Mouse (Mus musculus) forebrain, embryonic 13.5 days (tissue): ENCODE data around the gene Jph4. TPM values are rescaled to one million over a fixed set of nuclear protein-coding genes. Genes with fewer than 3 reads are reported as not detected.

Experiments
- ATAC-seq: fragments of 200-750 bp; cut with Nextera tagmentation; 2 replicates; pipeline ENCODE4 v1.8.0; 2017
- H3K27ac ChIP-seq: fragments of 300-500 bp; sonication (generic); 2 replicates; pipeline ENCODE4 v1.5.1; 2015; ENCODE audit warnings: inconsistent platforms, mild to moderate bottlenecking, moderate library complexity
- H3K27me3 ChIP-seq: fragments of 300-500 bp; sonication (generic); 2 replicates; pipeline ENCODE4 v1.6.1; 2015; ENCODE audit warnings: mild to moderate bottlenecking, inconsistent platforms
- H3K36me3 ChIP-seq: fragments of 300-500 bp; sonication (generic); 2 replicates; pipeline ENCODE4 v1.6.1; 2015; ENCODE audit warnings: mild to moderate bottlenecking, inconsistent platforms; ENCODE audit not compliant: poor library complexity, severe bottlenecking
- H3K4me1 ChIP-seq: fragments of 300-500 bp; sonication (generic); 2 replicates; pipeline ENCODE4 v1.6.1; 2015; ENCODE audit warnings: inconsistent platforms
- H3K4me2 ChIP-seq: fragments of 300-500 bp; sonication (generic); 2 replicates; pipeline ENCODE4 v1.6.1; 2015; ENCODE audit warnings: inconsistent platforms, mild to moderate bottlenecking, moderate library complexity
- H3K4me3 ChIP-seq: fragments of 300-500 bp; sonication (generic); 2 replicates; pipeline ENCODE4 v1.5.1; 2015; ENCODE audit warnings: mild to moderate bottlenecking, inconsistent platforms
- H3K9ac ChIP-seq: fragments of 300-500 bp; sonication (generic); 2 replicates; pipeline ENCODE4 v1.6.1; 2015; ENCODE audit warnings: mild to moderate bottlenecking, inconsistent platforms
- H3K9me3 ChIP-seq: fragments of 300-500 bp; sonication (generic); replicated peaks from 2 replicates; pipeline ENCODE4 v1.6.1; 2016; ENCODE audit warnings: inconsistent platforms
- WGBS: fragments of 180-500 bp; shearing (Covaris S2); methylation state at CpG from one replicate; pipeline ENCODE4 v1.1.7; 2015; 5-methylcytosine and 5-hydroxymethylcytosine counted together
- polyA plus RNA-seq: library from polyadenylated mRNA; unstranded; fragments of >200 nt; fragmentation: Nextera tagmentation; extraction: Ambion mirVana; gene quantifications from 2 replicates; pipeline ENCODE4 v1.2.1, GENCODE M21; 2015

The Jph4 gene
- polyA plus RNA-seq, 1 experiment from 2014 or later: 17.7 TPM

DNA sequence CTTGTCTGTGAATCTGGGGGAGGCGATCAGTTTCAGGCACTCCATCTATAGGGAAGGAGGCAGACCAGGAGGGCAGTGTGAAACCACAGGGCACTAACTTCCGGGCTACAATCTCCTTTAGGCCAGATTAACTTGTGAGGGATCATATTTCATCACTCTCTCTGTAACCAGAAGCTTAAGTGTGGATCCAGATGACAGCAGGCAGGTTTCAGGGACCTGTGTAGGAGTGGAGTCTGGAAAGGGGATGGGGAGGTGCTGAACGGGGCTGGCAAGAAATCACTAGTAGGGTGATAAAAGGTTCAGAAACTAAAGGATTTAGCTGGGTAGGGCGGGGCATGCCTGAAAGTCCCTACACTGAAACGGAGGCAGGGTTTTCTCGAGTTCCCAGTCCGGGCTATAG, 11.3 kb downstream of the Jph4 start:
- Histone ChIP-seq H3K9me3 (no peaks in the 10 kb centered on the region), H3K4me1 (peaks cover 52% of the 10 kb centered on the region), H3K27ac (0 out of 2 replicates have a peak overlapping the region, but pooled peaks have one; percentile 66), H3K4me3 (peak overlapping the region; percentile 42), H3K4me2 (peak overlapping the region; percentile 88), H3K9ac (peak overlapping the region; percentile 75), H3K36me3 (0 out of 2 replicates have a peak, but pooled peaks cover 3% of the 10 kb centered on the region), H3K27me3 (0 out of 2 replicates have a peak, but pooled peaks cover 6% of the 10 kb centered on the region)
- no peak for ATAC-seq
- WGBS: 2% methylated on average over 7 of the region's 7 CpGs

DNA sequence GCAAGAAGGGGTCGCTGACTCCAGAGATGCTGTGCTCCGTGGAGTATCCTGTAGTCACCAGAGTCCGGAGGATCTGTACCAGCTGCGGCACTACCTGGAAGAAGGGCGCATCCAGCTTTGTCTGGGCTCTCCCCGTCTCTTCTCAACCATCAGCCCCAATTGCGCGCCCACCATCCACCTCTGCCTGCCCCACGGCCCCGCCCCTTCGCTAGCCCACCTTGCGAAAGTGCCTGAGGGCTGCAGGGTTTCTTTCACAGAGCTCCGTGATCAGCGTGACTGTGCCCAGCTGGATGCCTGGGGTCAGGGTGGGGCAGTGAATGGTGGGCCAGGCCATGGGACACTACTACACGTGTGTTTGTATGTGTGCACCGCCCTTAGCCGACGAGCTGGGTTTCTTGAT, 12.4 kb downstream of the Jph4 start:
- Histone ChIP-seq H3K4me3 (no peak overlapping the region), H3K27ac (no peak overlapping the region), H3K9me3 (no peaks in the 10 kb centered on the region), H3K36me3 (0 out of 2 replicates have a peak, but pooled peaks cover 6% of the 10 kb centered on the region), H3K4me1 (peaks cover 42% of the 10 kb centered on the region), H3K9ac (no peak overlapping the region), H3K4me2 (no peak overlapping the region), H3K27me3 (no peaks in the 10 kb centered on the region)
- 87% methylated on average over 18 of the region's 18 CpGs for WGBS
- no peak for ATAC-seq

GRCm38 (mm10) chr14:55102253-55102785, 14.4 kb downstream of the Jph4 start:
- H3K4me2 ChIP-seq: no peak overlapping the region
- no peak for ATAC-seq
- H3K9me3 ChIP-seq: no peaks in the 10 kb centered on the region
- no peaks in the 10 kb centered on the region for H3K27me3 ChIP-seq
- 89% methylated on average over 15 of the region's 15 CpGs for WGBS
- H3K9ac ChIP-seq: no peak overlapping the region
- H3K4me3 ChIP-seq: no peak overlapping the region
- no peak overlapping the region for H3K27ac ChIP-seq
- peaks cover 23% of the 10 kb centered on the region for H3K36me3 ChIP-seq
- H3K4me1 ChIP-seq: peaks cover 25% of the 10 kb centered on the region

- 50% methylated on average over 4 of the region's 4 CpGs for WGBS
- H3K4me1 ChIP-seq: peaks cover 27% of the 10 kb centered on the region
- peaks cover 25% of the 10 kb centered on the region for H3K36me3 ChIP-seq
- no peak; the same call in 1 of the 2 replicates for ATAC-seq
- no peak overlapping the region for H3K4me3 ChIP-seq
- no peak overlapping the region for H3K27ac ChIP-seq
- H3K9me3 ChIP-seq: no peaks in the 10 kb centered on the region
- H3K9ac ChIP-seq: no peak overlapping the region
- H3K27me3 ChIP-seq: no peaks in the 10 kb centered on the region
- no peak overlapping the region for H3K4me2 ChIP-seq
Observed at GRCm38 (mm10) chr14:55101592-55101991, 15.1 kb downstream of the Jph4 start.

- no peak for ATAC-seq
- Histone ChIP-seq H3K4me3 (no peak overlapping the region), H3K4me2 (no peak overlapping the region), H3K9ac (no peak overlapping the region), H3K4me1 (peaks cover 31% of the 10 kb centered on the region), H3K27ac (no peak overlapping the region), H3K36me3 (peaks cover 25% of the 10 kb centered on the region), H3K27me3 (no peaks in the 10 kb centered on the region), H3K9me3 (no peaks in the 10 kb centered on the region)
- 63% methylated on average over 4 of the region's 4 CpGs for whole genome bisulfite sequencing
Observed at GRCm38 (mm10) chr14:55098067-55098466, 18.7 kb downstream of the Jph4 start.

DNA sequence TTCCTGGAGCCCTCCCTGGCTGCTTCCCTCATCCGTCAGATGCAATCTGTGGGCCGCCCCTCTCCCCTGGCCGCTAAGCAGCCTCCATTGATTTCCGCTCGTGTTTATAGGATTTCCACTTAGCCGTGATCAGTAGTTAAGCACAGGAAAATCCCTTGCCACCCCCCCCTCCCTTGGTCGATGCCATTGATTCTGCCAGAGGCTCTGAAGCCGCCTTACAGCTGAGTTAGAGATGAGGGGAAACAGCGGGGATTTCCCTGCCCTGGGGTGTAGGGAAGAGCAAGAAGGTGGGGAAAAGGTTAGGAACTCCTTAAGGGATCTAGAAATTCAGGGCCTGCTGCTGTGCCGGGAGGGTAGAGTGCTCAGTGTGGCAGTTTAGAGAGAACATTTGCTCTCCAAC, 19.1 kb downstream of the Jph4 start:
- H3K27ac ChIP-seq: 0 out of 2 replicates have a peak overlapping the region, but pooled peaks have one; percentile 53
- H3K4me2 ChIP-seq: peak overlapping the region; percentile 38; the same call in 1 of the 2 replicates
- 64% methylated on average over 10 of the region's 10 CpGs for WGBS
- H3K9ac ChIP-seq: peak overlapping the region; percentile 35; the same call in 1 of the 2 replicates
- no peak overlapping the region for H3K4me3 ChIP-seq
- H3K36me3 ChIP-seq: peaks cover 25% of the 10 kb centered on the region
- H3K27me3 ChIP-seq: no peaks in the 10 kb centered on the region
- ATAC-seq: no peak
- peaks cover 31% of the 10 kb centered on the region for H3K4me1 ChIP-seq
- H3K9me3 ChIP-seq: no peaks in the 10 kb centered on the region

- Histone ChIP-seq H3K4me2 (peak overlapping the region; percentile 38), H3K27ac (peak overlapping the region; percentile 53; the same call in 1 of the 2 replicates), H3K27me3 (no peaks in the 10 kb centered on the region), H3K9ac (peak overlapping the region; percentile 35), H3K9me3 (no peaks in the 10 kb centered on the region), H3K4me1 (peaks cover 31% of the 10 kb centered on the region), H3K36me3 (peaks cover 25% of the 10 kb centered on the region), H3K4me3 (no peak overlapping the region)
- ATAC-seq: no peak
- whole genome bisulfite sequencing: 48% methylated on average over 9 of the region's 9 CpGs
Observed at GRCm38 (mm10) chr14:55096573-55097087, 20.1 kb downstream of the Jph4 start.

GRCm38 (mm10) chr14:55095671-55096070, 21.1 kb downstream of the Jph4 start:
- H3K4me2 ChIP-seq: peak overlapping the region; percentile 82
- ATAC-seq: no peak
- 61% methylated on average over 12 of the region's 12 CpGs for WGBS
- peaks cover 24% of the 10 kb centered on the region for H3K36me3 ChIP-seq
- peak overlapping the region; percentile 56 for H3K4me3 ChIP-seq
- H3K27me3 ChIP-seq: no peaks in the 10 kb centered on the region
- peak overlapping the region; percentile 79 for H3K9ac ChIP-seq
- H3K27ac ChIP-seq: no peak overlapping the region; the same call in 1 of the 2 replicates
- H3K4me1 ChIP-seq: peaks cover 39% of the 10 kb centered on the region
- H3K9me3 ChIP-seq: no peaks in the 10 kb centered on the region

GRCm38 (mm10) chr14:55095263-55095662, 21.5 kb downstream of the Jph4 start:
- H3K36me3 ChIP-seq: peaks cover 22% of the 10 kb centered on the region
- peak overlapping the region; percentile 79 for H3K9ac ChIP-seq
- 55% methylated on average over 9 of the region's 9 CpGs for WGBS
- H3K9me3 ChIP-seq: no peaks in the 10 kb centered on the region
- peak overlapping the region; percentile 82 for H3K4me2 ChIP-seq
- H3K4me3 ChIP-seq: peak overlapping the region; percentile 56
- peak overlapping the region; percentile 86 for H3K27ac ChIP-seq
- no peak for ATAC-seq
- no peaks in the 10 kb centered on the region for H3K27me3 ChIP-seq
- peaks cover 43% of the 10 kb centered on the region for H3K4me1 ChIP-seq

- Histone ChIP-seq H3K36me3 (peaks cover 22% of the 10 kb centered on the region), H3K4me1 (peaks cover 48% of the 10 kb centered on the region), H3K9ac (peak within 1 kb of the TSS; percentile 79), H3K9me3 (no peaks in the 10 kb centered on the region), H3K27ac (peak within 1 kb of the TSS; percentile 86), H3K27me3 (no peaks in the 10 kb centered on the region), H3K4me2 (peak within 1 kb of the TSS; percentile 82), H3K4me3 (peak within 1 kb of the TSS; percentile 56)
- WGBS: under 1% methylated on average over 30 of the region's 30 CpGs
- peak; percentile 54 for ATAC-seq
Observed at GRCm38 (mm10) chr14:55094704-55095231, 22.0 kb downstream of the Jph4 start, which contains the start of gene Thtpa. Gene Thtpa (plus strand): TSS chr14:55094784.

GRCm38 (mm10) chr14:55093927-55094326, 22.8 kb downstream of the Jph4 start:
- H3K27me3 ChIP-seq: no peaks in the 10 kb centered on the region
- H3K9me3 ChIP-seq: no peaks in the 10 kb centered on the region
- H3K9ac ChIP-seq: no peak overlapping the region
- H3K4me1 ChIP-seq: peaks cover 57% of the 10 kb centered on the region
- 0 out of 2 replicates have a peak overlapping the region, but pooled peaks have one; percentile 56 for H3K4me3 ChIP-seq
- H3K27ac ChIP-seq: no peak overlapping the region
- H3K36me3 ChIP-seq: peaks cover 15% of the 10 kb centered on the region
- H3K4me2 ChIP-seq: peak overlapping the region; percentile 82
- no peak for ATAC-seq
- WGBS: 45% methylated on average over 6 of the region's 6 CpGs

- Histone ChIP-seq H3K4me3 (peak within 1 kb of the TSS; percentile 83), H3K27me3 (no peaks in the 10 kb centered on the region), H3K27ac (peak within 1 kb of the TSS; percentile 97), H3K4me1 (peaks cover 69% of the 10 kb centered on the region), H3K9me3 (no peaks in the 10 kb centered on the region), H3K9ac (peak within 1 kb of the TSS; percentile 97), H3K36me3 (no peaks in the 10 kb centered on the region), H3K4me2 (peak within 1 kb of the TSS; percentile 84)
- under 1% methylated on average over 33 of the region's 34 CpGs for WGBS
- peak; percentile 93 for ATAC-seq
Observed at GRCm38 (mm10) chr14:55092011-55092577, 24.6 kb downstream of the Jph4 start, which contains the start of gene Zfhx2. Gene Zfhx2 (minus strand): TSS chr14:55092324.
